Mouse (Mus musculus): ENCODE measurements around the gene Eid1. TPM values are rescaled to one million over a fixed set of nuclear protein-coding genes. Genes with fewer than 3 reads are reported as not detected.

Gene Eid1
- total RNA-seq, 4 experiments from 2014 or later = 216 to 227 (median 219) TPM

Other genes with a start within 250 kb of the Eid1 start
- gene Gm9913, start 168.0 kb upstream of the Eid1 start, total RNA-seq (2022) = under 1 TPM in 3 of 4 experiments, not detected in 1; 0.13 to 0.23 (median 0.14) TPM
- gene Fbn1, start 165.1 kb upstream of the Eid1 start, total RNA-seq (2022) = 1 to 10 TPM; 4.7 to 6.3 (median 5.6) TPM
- gene Cep152, start 48.0 kb upstream of the Eid1 start, total RNA-seq (2022) = 1 to 10 TPM; 2.1 to 3.0 (median 2.6) TPM
- 1 to 10 TPM; 4.5 to 5.7 (median 5.4) TPM for gene Shc4, start 51.1 kb downstream of the Eid1 start, total RNA-seq (2022)
- 100 to 1,000 TPM in 2 of 4 experiments, 10 to 100 TPM in 2; 91.3 to 107 (median 97.4) TPM for gene Secisbp2l, start 109.8 kb downstream of the Eid1 start, total RNA-seq (2022)
- 10 to 100 TPM; 29.2 to 34.3 (median 32.6) TPM for gene Galk2, start 186.0 kb downstream of the Eid1 start, total RNA-seq (2022)
- gene Cops2, start 186.0 kb downstream of the Eid1 start, total RNA-seq (2022) = 100 to 1,000 TPM; 105 to 118 (median 108) TPM

All from left cerebral cortex, adult 8-10 months (tissue).